Mouse (Mus musculus) stomach, postnatal 0 days (tissue): ENCODE measurements around the gene Dcaf7.

ENCODE experiments used
- CTCF ChIP-seq: IDR thresholded peaks from 2 replicates; pipeline ENCODE4 v1.5.1; 2016; ENCODE audit warnings: antibody characterized with exemption, low read depth, mild to moderate bottlenecking, moderate library complexity
- EP300 ChIP-seq: optimal IDR thresholded peaks from 2 replicates; pipeline ENCODE3; 2016; ENCODE audit warnings: antibody characterized with exemption

GRCm38 (mm10) chr11:106004576-106004975, 32.1 kb upstream of the Dcaf7 start:
- TF ChIP-seq EP300 (no peak), CTCF (no peak)
